Mouse (Mus musculus): ENCODE measurements around the gene Tnrc6b. TPM values are rescaled to one million over a fixed set of nuclear protein-coding genes. Genes with fewer than 3 reads are reported as not detected.

Tnrc6b gene
- total RNA-seq, 1 experiment, result 37.0 TPM

GRCm38 (mm10) chr15:80707088-80707487 is 4.0 kb upstream of the Tnrc6b start:
- Histone ChIP-seq H3K4me3 (ENCODE audit: insufficient read depth in 1 of 2, low read depth in 1 of 2, low read length in 2 of 2, poor library complexity in 1 of 2, severe bottlenecking in 1 of 2) (no peak overlapping the region), H3K9me3 (ENCODE audit: control insufficient read depth, insufficient read depth, low read depth, low read length) (no peaks in the 10 kb centered on the region), H3K9ac (ENCODE audit: insufficient read depth, low read depth, low read length, poor library complexity, severe bottlenecking) (no peak overlapping the region), H3K27ac (ENCODE audit: insufficient read depth, low read depth, low read length, poor library complexity, severe bottlenecking) (no peak overlapping the region), H3K36me3 (ENCODE audit: control insufficient read depth, insufficient read depth, low read length, poor library complexity, severe bottlenecking) (no peaks in the 10 kb centered on the region), H3K4me1 (ENCODE audit: control insufficient read depth in 2 of 2, insufficient read depth in 2 of 2, low read length in 2 of 2, poor library complexity in 1 of 2) (peaks cover 0 to 3% of the 10 kb centered on the region in 2 experiments; a peak in 1 of 4 replicates)
- no peak for DNase-seq (ENCODE audit: low read depth, low spot score)
- TF ChIP-seq ZNF384 (IDR thresholded peaks at IDR 0.05; ENCODE audit: low read depth, low read length) (no peak), CHD2 (IDR thresholded peaks at IDR 0.05; ENCODE audit: low read depth, low read length) (no peak)
- in situ Hi-C loops (cut with MboI; ENCODE audit: low sequenced_read_pairs in 2 of 2, unreplicated experiment in 2 of 2), result loop anchor here in 1 of 2 experiments (10.0 kb wide), 1 partner anchor 442 kb away; the partner anchor contains the start of gene Rps19bp1

GRCm38 (mm10) chr15:80709593-80709992 is 1.5 kb upstream of the Tnrc6b start:
- H3K9ac ChIP-seq (ENCODE audit: insufficient read depth, low read depth, low read length, poor library complexity, severe bottlenecking), result no peak overlapping the region
- peaks cover 0 to 3% of the 10 kb centered on the region in 2 experiments; a peak in 1 of 4 replicates for H3K4me1 ChIP-seq (ENCODE audit: control insufficient read depth in 2 of 2, insufficient read depth in 2 of 2, low read length in 2 of 2, poor library complexity in 1 of 2)
- no peak for DNase-seq (ENCODE audit: low read depth, low spot score)
- H3K4me3 ChIP-seq (ENCODE audit: insufficient read depth in 1 of 2, low read depth in 1 of 2, low read length in 2 of 2, poor library complexity in 1 of 2, severe bottlenecking in 1 of 2), result no peak overlapping the region
- no peak overlapping the region for H3K27ac ChIP-seq (ENCODE audit: insufficient read depth, low read depth, low read length, poor library complexity, severe bottlenecking)
- H3K36me3 ChIP-seq (ENCODE audit: control insufficient read depth, insufficient read depth, low read length, poor library complexity, severe bottlenecking), result no peaks in the 10 kb centered on the region
- TF ChIP-seq HCFC1 (IDR thresholded peaks at IDR 0.05; ENCODE audit: borderline replicate concordance, insufficient read depth, low read length) (no peak), ZNF384 (IDR thresholded peaks at IDR 0.05; ENCODE audit: low read depth, low read length) (no peak), CHD2 (IDR thresholded peaks at IDR 0.05; ENCODE audit: low read depth, low read length) (no peak), ZC3H11A (IDR thresholded peaks at IDR 0.05; ENCODE audit: borderline replicate concordance, low read depth, low read length) (no peak), MAFK (IDR thresholded peaks at IDR 0.05; ENCODE audit: insufficient read depth, low read depth, low read length) (no peak)
- no peaks in the 10 kb centered on the region for H3K9me3 ChIP-seq (ENCODE audit: control insufficient read depth, insufficient read depth, low read depth, low read length)
- in situ Hi-C loops (cut with MboI; ENCODE audit: low sequenced_read_pairs in 2 of 2, unreplicated experiment in 2 of 2), result loop anchor here in 1 of 2 experiments (10.0 kb wide), 1 partner anchor 445 kb away; the partner anchor contains the start of gene Rps19bp1

GRCm38 (mm10) chr15:80710257-80710607 is 881 bp upstream of the Tnrc6b start:
- no peak for DNase-seq (ENCODE audit: low read depth, low spot score)
- no peak for TF ChIP-seq MAFK (IDR thresholded peaks at IDR 0.05; ENCODE audit: insufficient read depth, low read depth, low read length)
- no peak for TF ChIP-seq CHD2 (IDR thresholded peaks at IDR 0.05; ENCODE audit: low read depth, low read length)
- TF ChIP-seq ZNF384 (IDR thresholded peaks at IDR 0.05; ENCODE audit: low read depth, low read length), result no peak
- TF ChIP-seq ZC3H11A (IDR thresholded peaks at IDR 0.05; ENCODE audit: borderline replicate concordance, low read depth, low read length), result no peak
- no peak for TF ChIP-seq HCFC1 (IDR thresholded peaks at IDR 0.05; ENCODE audit: borderline replicate concordance, insufficient read depth, low read length)
- H3K9me3 ChIP-seq (ENCODE audit: control insufficient read depth, insufficient read depth, low read depth, low read length), result no peaks in the 10 kb centered on the region
- no peak overlapping the region for H3K27ac ChIP-seq (ENCODE audit: insufficient read depth, low read depth, low read length, poor library complexity, severe bottlenecking)
- peak overlapping the region in 1 of 2 experiments; percentile 99; a peak in 2 of 4 replicates for H3K4me3 ChIP-seq (ENCODE audit: insufficient read depth in 1 of 2, low read depth in 1 of 2, low read length in 2 of 2, poor library complexity in 1 of 2, severe bottlenecking in 1 of 2)
- H3K4me1 ChIP-seq (ENCODE audit: control insufficient read depth in 2 of 2, insufficient read depth in 2 of 2, low read length in 2 of 2, poor library complexity in 1 of 2), result peaks cover 0 to 3% of the 10 kb centered on the region in 2 experiments; a peak in 1 of 4 replicates
- in situ Hi-C loops (cut with MboI; ENCODE audit: low sequenced_read_pairs in 2 of 2, unreplicated experiment in 2 of 2), result no loop called here
- H3K9ac ChIP-seq (ENCODE audit: insufficient read depth, low read depth, low read length, poor library complexity, severe bottlenecking), result no peak overlapping the region
- no peaks in the 10 kb centered on the region for H3K36me3 ChIP-seq (ENCODE audit: control insufficient read depth, insufficient read depth, low read length, poor library complexity, severe bottlenecking)

GRCm38 (mm10) chr15:80711401-80712151 is 463 bp downstream of the Tnrc6b start:
- no peaks in the 10 kb centered on the region for H3K4me1 ChIP-seq (ENCODE audit: control insufficient read depth in 2 of 2, insufficient read depth in 2 of 2, low read length in 2 of 2, poor library complexity in 1 of 2)
- peak overlapping the region; percentile 45; the same call in 1 of the 2 replicates for H3K27ac ChIP-seq (ENCODE audit: insufficient read depth, low read depth, low read length, poor library complexity, severe bottlenecking)

More at GRCm38 (mm10) chr15:80711401-80712151, 463 bp downstream of the Tnrc6b start:
- H3K9ac ChIP-seq (ENCODE audit: insufficient read depth, low read depth, low read length, poor library complexity, severe bottlenecking), result peak overlapping the region; percentile 86
- in situ Hi-C loops (cut with MboI; ENCODE audit: low sequenced_read_pairs in 2 of 2, unreplicated experiment in 2 of 2), result no loop called here
- TF ChIP-seq CHD2 (IDR thresholded peaks at IDR 0.05; ENCODE audit: low read depth, low read length) (peak; percentile 89), HCFC1 (IDR thresholded peaks at IDR 0.05; ENCODE audit: borderline replicate concordance, insufficient read depth, low read length) (0 out of 2 replicates have a peak, but pooled peaks have one; percentile 56), ZC3H11A (IDR thresholded peaks at IDR 0.05; ENCODE audit: borderline replicate concordance, low read depth, low read length) (no peak)
- no peaks in the 10 kb centered on the region for H3K36me3 ChIP-seq (ENCODE audit: control insufficient read depth, insufficient read depth, low read length, poor library complexity, severe bottlenecking)
- no peaks in the 10 kb centered on the region for H3K9me3 ChIP-seq (ENCODE audit: control insufficient read depth, insufficient read depth, low read depth, low read length)
- H3K4me3 ChIP-seq (ENCODE audit: insufficient read depth in 1 of 2, low read depth in 1 of 2, low read length in 2 of 2, poor library complexity in 1 of 2, severe bottlenecking in 1 of 2), result peak overlapping the region; percentile 82 to 99
- no peak for DNase-seq (ENCODE audit: low read depth, low spot score)

Measured in ES-E14 (cell line).